Mouse (Mus musculus): ENCODE measurements at regions not wholly inside any gene's neighbourhood (a gene's known extent, or its start where the extent isn't known, plus 50 kb on each side); places are given as distances from the start of the nearest gene placed in this dataset.

DNA sequence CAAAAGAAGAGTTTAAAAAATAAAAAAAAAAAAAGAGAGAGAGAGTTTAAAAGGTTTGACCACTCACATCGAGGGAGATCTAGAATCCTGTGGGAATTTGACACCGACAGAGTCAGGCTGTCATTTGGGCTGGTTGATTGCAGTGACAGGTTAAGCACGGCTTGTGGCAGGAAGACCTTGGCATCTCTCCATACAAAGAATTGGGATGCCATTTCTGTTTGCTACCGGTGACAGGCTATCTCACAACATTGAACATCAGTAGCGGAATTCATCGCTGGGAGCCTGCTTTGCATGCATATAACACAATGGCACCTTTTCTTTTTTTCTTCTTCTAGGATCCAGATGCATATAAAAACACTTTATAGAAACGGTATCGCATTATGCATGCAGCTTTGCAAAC lies 53.7 kb upstream of the Gm26657 start:
- peak; percentile 69 to 78 for DNase-seq

DNA sequence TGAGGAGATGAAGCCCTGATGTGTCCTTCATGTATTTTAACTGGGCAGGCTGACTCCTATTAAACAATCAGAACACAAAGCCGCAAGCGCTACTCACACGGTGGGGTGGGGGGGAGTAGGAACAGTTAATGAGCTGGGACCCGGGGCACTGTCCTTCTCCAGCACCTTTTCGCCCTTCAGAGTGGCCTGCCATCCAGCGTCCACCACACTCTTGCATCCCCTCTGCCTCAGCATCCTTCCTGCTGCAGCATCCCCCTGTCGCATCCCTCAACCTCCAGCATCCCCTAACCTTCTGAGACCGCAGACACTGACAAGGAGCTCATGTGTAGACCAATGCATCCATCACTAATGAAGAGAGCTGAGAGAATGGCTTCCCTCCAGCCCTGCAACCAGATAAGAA lies 54.2 kb upstream of the Gm26657 start:
- DNase-seq: peak; percentile 24 to 43

DNA sequence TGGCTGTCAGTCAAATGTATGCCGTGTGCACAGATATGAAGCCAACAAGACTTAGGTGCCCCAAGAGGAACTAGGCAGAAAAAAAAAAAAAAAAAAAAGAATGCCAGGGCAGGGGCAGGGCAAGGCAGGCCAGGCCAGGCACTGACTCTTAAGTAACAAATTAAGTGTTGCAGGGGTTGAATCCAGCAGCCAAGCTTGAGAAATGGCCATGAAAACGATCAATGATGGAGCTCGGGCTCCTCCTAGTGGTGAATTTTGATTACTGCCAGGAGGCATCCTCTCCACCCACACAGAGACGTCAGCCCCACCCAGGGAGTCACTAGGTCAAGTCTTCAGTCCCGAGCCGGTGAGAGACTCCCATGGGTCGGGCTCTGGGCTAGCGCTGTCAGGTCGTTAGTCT lies 54.7 kb upstream of the Gm26657 start:
- peak; percentile 90 to 93 for DNase-seq

DNA sequence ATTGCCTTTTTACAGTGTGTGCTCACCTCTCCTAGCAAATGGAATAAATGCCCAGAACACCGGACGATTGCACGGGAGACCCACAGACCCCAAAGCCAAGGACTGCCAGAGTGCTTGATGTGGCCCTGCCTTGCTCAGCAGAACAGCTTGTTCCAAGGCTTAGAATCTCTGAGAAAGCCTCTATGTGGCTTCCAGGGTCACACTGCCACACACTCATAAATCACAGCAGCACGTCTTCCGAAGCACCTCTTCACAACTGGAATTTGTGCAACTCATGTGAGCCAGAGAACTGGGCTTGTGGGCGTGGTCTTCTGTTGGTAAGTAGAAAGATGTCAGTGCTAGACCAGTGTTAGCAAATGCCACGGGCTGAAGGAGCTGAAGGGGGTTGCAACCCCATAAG lies 55.8 kb upstream of the Gm26657 start:
- DNase-seq: no peak

DNA sequence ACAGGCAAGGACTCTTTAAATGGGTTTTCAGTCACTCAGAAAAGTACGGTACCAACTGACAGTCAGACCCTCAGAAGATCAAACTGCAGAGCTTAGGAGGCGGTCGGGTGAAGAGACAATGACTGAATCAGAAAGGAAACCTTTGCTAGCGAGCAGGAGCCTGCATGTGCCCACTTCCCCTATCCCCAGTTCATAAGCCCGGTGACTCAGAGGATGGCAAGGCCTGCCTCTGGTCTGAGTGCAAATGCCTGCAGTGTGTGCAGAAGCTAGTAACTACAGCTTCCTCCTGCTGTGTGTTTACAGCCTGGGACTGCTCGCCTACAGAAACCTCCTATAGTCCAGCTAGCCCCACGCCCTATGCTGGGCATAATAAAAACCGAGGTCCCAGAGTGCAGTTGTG lies 58.7 kb upstream of the Gm26657 start:
- DNase-seq: no peak

DNA sequence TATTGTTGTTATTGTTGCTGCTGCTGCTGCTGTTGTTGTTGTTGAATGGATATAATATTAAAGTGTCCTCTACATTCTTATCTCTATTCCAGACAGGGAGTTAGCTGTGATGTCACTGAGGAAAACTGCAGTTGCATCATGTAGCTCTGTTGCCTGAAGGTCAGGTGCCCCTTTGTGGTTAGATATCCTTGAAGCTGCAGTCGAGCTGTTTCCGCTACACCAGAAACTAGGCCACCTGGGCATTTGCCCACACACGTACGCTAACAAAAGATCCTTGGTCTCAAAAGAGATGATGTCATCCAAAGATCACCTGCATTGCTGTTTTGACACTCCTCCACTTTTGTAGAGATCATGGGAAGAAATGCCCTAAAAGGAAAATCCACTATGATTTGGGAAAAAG lies 66.0 kb upstream of the Gm26657 start:
- no peak for DNase-seq

DNA sequence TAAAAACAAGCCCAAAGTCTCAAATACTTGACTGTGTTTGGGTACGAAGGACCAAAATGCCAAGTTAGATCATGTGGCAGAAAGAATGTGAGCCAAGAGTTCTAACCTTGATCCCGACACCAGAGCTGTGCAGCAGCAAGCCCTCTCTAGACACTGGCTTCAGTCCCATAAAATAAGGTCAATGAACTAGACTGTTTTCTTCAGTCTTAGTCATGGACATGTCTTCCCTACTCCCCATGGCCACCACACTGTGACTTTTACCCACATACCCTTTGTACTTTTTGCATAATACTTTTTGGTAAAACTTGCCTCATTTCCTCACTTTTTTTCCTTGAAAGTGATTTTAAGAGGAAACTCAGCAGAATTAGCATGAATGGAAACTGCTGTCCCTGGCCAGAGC lies 74.9 kb upstream of the Gm26657 start:
- no peak for DNase-seq

DNA sequence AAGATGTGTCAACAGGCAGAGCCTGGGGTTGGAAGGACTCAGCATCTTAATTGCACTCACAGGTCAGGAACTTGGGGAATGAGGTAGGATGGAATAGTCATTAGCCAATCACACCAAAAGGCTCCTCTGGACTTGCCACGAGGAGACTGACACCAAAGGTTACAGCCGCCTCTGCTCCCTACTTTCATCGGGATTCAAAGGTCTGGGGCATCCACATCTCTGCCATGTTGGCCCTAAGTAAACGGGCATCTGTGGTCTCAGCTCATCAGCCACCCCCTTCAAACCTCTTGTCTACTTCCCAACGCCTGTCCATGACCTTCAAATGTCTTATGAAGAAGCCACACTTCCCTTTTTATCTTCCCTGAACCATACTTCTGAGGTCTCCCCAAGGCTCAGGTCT lies 78.1 kb upstream of the Gm26657 start:
- no peak for DNase-seq

DNA sequence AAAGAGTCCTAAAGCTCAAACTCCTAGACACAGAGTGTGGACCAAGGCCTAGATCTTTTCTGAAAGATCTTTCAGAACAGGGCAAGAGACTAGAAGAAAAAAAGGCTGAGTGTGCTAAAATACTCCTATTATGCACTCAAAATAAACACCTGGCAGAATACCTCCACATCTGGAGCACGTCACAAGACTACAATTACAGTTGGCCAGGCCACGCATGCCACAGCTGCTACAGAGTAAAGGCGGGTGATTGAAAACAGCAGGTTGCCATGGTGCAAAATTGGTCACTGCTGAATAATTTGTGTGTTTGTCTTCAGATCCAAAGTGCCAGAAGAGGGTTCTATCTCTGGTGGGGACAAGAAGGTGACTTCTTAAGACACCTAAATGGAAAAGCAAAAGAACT lies 82.8 kb upstream of the Gm26657 start:
- DNase-seq: no peak

DNA sequence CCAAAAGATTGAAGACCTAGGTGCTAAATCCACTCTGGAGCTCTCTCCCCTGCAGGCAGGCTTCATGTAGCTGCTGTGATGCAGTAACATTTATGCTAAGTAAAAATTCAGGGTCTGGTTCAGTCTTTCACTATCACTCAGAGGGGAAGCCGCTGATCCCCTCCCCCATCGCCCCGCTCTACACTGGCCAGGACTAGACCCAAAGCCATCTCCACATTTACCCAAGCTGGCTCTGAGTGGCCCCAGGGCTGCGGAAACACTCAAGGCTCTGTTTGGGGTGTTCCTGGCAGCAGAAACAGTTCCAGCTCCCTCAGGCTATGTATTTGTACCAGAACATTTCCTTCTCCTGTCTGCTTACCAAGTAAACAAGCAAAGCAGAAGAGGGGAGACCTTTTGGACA lies 85.5 kb upstream of the Gm26657 start:
- DNase-seq: peak in 1 of 2 experiments; percentile 54

DNA sequence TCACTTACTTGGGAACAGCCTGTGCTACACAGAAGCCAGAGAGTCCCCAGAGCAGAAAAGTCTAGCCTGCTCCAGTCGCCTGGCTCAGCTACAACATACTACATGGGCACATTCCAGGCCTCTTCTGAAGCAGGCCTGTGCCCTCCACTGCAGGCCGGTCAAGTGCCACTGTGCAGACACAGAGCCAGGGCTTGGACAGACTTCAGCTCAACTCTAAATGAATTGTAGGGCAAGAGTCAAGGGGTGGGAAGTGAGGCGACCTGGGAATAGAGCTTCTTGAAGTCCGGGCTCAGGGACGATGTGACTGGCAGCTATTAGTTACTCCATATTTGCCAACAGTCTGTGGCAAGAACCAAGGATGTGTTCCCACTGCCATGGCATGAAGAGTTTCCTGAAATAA lies 87.1 kb upstream of the Gm26657 start:
- no peak for DNase-seq

DNA sequence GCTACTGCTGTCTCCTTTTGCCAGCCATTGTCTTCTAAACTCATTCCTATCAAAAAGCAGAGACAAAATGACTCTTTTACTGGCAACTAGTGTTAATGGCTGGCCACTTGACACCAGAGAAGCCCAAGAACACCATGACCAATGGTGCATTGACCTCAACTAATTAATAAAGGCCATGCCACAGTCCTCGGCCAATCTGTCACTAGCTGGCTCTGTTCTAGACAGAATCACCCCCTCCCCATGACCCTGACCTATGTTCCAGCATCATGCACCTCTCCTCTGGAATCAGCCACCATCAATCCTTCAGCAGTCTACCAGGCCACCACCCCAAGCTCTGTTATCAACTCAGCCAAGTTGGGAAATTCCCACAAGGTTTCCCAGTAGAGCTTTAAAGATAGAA lies 90.1 kb upstream of the Gm26657 start:
- DNase-seq: no peak

DNA sequence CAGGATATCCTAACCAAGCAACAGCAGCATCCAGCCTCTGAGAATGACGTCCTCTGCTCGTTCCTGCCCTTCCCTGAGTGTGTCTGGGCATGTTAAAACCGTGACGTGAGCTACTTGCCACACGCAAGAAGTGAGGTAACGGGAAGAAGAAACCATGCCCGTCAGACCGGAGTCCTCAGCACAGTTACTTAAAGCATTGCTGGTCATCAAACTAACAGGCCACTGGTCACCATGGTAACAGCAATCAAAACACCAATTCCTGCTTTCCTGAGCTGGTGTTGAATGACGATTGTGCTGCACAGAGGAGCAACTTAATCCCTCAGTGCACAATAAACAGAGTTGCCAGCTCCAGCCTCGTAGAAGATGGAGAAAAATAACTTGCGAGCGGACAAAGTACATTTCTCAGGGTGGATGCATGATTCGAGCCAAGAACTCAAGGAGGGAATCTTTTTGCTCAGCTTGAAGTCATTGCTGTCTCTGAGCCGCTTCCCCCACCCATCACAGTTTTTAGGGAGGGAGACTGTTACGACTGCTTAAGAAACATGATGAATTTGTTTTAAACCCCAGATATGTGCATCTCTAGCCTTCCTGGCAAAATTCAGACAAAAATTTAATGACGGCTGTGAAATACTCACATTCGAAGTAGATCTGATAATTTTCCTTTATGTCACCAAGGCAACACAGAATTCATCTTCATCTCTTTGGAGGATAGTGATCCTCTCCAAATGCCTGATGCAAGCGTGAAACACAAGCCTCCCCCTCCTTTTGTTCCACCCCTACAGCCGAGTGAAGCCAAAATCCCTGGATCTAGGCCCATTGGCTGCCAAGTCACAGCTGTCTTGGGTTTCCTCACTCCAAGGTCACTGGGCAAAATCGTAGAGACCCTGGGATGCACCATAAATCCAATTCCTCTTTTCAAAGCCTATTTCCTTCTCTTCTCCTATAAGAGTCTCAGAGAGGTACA lies 95.6 kb upstream of the Gm26657 start:
- DNase-seq: peak; percentile 57 to 70

DNA sequence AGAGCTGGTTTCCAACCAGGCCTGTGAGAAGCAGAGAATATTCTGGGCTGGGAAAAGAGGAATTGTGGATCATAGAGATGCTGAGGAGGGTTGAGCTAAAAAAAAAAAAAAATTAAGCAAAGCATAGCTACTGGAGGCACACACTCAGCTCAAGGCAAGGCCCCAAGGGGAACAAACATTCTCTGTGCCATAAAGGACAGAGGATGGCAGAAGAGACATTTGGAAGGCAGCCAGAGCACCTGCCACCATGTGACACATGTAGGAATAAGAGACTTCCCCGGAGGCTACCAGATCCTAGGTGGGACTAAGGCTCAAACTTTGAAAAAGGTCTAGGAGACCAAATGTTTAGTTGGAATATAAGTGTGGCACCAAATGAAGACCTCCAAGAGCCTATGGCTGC lies 96.4 kb upstream of the Gm26657 start:
- peak; percentile 61 to 67 for DNase-seq

DNA sequence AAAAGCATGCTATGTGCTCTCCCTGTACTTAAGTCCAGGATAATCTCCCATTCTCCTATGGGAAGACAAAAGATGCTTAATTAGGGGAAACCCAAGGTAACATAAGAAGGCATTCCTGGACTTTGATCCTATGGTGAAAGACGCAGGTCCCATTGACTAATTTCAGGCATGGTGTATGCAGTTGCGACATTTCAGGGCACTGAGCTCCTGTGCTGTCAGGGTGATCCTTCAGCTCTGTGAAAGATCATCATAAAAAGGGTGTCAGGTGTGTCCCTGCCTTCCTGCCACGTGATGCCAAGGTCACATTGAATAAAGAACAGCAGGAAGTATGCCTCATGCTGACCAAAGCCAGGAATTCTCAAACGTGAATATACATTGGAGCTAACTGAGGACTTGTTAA lies 100.2 kb upstream of the Gm26657 start:
- DNase-seq: no peak

DNA sequence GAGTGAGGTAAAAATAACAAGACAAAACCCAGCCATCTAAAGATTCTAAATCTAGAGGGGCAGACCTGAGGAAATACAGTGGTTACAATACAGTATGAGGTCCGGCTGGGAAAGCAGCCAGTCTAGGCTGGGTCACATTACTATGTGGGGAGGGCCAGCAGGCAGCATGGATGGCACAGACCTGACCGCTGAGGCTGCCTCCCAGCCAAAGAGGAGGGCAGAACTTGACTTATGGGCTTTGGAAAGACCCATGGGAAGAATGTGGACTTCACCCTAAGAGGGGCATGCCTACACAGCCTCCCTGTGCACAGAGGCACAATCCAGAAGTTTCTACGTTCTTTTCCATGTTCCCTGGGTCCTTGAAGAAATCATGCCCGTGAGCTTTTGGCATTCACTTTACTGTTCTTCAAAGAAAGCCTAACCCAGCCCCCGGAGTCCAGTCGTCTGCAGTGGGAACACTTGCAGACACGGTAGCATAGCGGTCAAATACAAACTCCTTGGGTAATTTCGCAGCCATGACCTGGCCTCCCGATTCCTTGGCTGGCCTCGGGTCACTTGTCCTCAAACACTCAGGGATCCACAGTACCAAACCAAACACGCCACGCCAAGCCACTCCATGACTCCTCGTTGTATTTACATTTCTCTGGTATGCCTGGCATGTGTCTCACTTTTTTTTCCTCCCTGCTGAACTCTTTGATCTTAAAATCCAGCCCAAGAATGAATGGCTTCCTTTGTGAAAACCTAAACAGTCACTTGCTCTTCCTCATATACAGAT lies 101.0 kb upstream of the Gm26657 start:
- no peak for DNase-seq

DNA sequence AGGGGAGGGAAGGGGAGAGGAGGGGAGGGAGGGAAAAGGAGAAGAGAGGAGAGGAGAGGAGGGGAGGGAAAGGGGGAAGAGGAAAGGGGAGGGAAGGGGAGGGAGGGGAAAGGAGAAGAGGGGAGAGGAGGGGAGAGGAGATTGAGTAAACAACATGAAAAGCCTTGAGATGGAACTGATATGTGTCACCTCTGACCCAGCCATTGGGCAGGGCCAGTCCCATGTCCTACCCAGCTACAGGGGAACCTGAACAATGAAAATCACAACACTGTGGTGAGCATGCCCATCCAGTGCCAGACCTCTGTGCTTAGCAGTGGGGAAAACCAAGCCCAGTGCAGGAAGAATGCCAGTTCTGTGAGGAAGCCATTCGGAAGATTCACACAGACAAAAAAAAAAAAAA lies 103.6 kb upstream of the Gm26657 start:
- peak; percentile 45 to 52 for DNase-seq

DNA sequence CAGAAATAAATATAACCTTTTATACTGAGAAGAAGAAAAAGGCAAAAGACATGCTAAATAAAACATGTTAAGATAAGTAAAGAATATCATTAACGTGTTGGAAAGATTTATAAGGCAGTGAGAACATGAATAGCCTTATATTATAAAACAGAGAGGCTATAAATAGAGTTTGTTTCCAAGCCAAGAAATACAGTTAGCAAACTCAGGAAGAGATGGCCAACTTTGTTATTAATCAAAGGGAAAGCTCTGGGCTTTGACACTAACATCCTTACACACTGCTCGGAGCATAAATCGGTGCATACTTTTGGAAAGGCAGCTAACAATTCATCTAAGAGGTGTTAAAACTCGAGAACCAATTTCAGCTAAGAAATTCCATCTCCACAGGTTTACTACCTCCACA lies 106.3 kb upstream of the Gm26657 start:
- DNase-seq: no peak

DNA sequence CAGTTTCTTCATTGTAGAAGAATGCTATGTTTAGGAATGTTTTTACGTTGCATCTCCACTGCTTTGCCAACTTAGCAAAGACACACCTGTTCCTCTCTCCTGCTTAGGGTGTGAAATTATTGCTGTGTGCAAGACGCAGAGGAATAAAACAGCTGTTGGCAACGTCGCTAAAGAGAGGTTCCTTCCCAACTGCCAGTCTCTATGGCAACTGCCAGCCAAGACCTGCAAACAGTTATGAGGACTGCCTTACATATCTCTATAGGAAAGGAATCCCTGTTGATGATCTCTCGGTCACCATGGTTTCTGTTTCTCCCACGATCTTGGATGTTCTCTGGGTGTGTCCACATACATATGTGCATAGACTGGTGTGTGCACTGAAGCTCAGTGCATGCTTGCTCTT lies 109.6 kb upstream of the Gm26657 start:
- no peak for DNase-seq

DNA sequence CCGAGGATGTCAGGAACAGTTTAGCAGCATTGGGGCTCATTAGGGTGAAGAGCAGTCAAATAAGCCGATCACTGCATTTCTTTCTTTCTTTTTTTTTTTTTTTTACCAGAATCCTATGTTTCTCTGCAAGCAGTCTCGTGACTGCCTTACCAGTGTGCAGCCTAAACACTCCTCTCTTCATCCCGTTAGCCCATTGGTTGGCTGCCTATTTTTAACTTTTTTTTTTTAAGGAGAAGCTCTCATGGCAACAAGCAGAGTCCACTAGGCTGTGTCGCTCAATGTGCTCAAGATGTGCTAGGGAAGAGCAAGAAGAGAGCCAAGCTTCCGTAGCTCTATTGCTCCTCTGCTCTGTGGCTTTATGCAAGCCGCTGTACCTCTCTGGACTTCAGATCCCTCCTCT lies 112.7 kb upstream of the Gm26657 start:
- DNase-seq: no peak

DNA sequence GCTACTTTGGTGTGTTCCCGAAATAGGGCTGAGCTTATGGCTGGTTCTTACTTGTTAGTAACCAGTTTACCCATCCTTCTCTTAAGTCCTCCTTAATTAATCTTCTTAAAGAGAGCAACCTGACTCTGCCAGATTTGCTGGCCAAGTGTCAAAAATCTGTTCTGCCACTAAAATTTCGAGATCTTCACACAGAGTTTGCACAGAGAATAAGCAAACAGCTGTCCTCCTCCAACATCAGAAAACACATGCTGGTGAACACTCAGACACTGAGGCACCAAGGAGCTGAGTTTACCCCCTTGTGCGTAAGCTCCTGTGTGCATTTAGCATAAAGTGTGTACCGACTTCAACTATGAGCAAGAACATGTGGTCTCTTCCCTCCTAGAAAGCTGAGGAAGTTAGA lies 118.1 kb upstream of the Gm26657 start:
- DNase-seq: no peak

DNA sequence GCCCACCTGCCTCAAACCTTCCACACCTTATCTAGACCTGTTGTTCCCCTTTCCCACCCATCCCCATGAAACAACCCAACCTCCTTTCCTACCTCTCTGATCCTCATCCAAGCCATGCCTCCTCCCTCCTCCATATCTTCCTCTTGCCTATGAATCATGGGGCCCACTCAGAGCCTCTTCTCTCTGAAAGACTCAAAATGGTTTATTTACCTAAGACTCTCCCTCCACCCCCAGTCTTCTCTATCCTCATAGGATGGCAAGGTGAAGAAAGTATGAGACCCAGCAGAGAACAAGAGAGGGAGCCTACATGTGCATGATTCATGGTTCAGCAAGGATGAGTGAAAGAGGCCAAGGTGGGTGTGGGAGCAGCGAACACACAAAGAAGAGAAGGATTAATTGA lies 118.5 kb upstream of the Gm26657 start:
- DNase-seq: no peak

DNA sequence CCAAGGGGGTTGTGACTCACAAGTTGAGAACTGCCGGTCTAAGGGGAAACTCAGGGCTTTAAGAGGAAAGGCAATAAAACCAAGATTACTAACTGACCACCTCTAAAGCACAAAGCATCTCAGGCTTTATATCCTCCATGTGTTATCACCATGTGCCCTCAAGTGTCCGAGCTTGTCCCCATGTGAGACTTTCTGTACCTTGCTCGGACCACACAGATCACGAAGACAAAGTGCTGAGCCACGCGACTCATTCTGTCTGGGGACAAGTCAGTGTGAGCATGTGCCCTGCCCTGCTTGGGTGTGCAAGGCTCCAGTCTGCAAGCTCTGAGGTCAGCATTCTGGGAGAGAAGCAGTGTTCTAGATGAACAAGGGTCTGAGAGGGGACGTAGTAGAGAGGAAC lies 119.2 kb upstream of the Gm26657 start:
- DNase-seq: no peak

DNA sequence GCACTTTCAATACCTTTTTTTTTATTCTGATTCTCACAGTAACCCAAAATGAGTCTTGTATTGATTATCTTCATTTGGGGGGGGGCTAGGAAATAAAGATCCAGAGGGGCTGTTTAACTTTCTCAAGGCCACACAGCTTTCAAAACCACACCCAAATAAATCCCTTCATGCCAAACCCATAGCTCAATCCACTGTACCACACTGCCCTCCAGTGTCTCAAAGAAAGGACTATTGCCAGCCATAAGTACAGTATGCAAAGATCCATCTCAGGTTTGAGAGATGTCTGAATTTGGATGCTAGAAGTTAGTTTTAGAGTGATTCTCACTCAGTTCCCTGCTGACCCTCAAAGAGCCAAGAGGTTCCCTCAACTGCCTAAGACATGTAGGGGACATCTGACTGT lies 120.1 kb upstream of the Gm26657 start:
- no peak for DNase-seq

Data from cerebellum, postnatal 10 days (tissue).